Mouse (Mus musculus) adipose tissue, adult 10 weeks (tissue): ENCODE data around the gene Nr2c2. TPM values are rescaled to one million over a fixed set of nuclear protein-coding genes. Genes with fewer than 3 reads are reported as not detected.

Source experiments
- polyA plus RNA-seq: library from polyadenylated mRNA; stranded (reverse); fragments of 350-450 nt; fragmentation: Illumina TruSeq; extraction: RNeasy Lipid Tissue Mini Kit (QIAGEN cat#74804); gene quantifications from one replicate; pipeline ENCODE4 v1.2.3, GENCODE M21; 2014; ENCODE audit warnings: low read depth, low replicate concordance

The Nr2c2 gene
- 15.7 TPM for polyA plus RNA-seq

DNA sequence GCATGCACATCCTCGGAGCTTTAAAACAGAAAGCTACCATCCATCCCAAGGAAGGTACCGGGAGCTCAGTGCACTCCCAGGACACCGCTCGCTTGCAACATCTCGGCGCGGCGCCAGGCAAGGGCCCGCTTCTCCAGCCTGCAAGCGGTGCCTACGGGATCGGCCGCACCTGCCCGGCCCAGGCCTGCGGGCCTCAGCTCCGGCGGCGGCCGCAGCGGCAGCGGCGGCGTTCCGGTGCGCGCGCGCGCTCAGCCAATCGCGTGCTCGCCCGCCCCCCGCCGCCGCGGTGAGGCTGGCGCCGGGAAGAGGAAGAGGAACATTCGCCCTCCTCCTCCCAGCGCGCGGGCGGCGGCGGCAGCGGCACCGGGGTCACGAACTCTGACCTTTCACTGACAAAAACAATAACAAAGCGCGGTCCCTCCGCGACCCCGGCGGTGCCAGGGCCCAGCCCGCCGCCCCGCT lies at the start of gene Nr2c2:
Gene Nr2c2 (plus strand): TSS at position 261 of the 462 bp plus-strand sequence.

DNA sequence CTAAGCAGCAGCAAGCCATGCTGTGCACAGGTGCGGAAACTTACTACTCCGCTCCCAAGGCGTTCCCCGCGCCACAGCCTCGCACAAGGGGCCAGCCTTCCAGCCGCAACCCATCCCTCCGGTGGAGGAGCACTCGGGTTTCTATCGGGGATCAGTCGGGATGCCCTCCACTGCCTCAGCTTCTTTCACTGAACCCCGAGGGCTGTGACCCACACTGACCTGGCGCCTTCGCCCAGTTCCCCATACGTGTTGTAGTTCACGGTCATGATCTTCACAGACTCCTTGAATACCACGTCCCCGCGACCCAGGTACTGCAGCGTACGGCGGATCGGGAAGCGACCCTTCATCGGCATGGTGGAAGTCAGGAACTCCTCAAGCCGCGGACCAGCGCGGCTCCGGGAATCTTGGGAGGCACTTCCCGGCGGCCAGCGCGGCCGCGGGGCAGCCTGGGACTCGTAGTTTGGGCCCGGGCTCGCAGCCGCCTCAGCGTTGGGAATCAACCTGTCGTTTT lies 92.5 kb downstream of the Nr2c2 start, which contains the start of gene Mrps25:
Gene Mrps25 (minus strand): TSS at position 413 of the 511 bp plus-strand sequence.

GRCm38 (mm10) chr6:92214773-92215449 lies 123.7 kb downstream of the Nr2c2 start, which contains the start of gene Rbsn:
Rbsn (minus strand) TSS chr6:92214925.

Other genes starting within 250 kb of the Nr2c2 start
- gene Ccdc174, start 213.3 kb upstream of the Nr2c2 start, polyA plus RNA-seq: 16.3 TPM
- 1.9 TPM for gene 4930590J08Rik, start 188.6 kb upstream of the Nr2c2 start, polyA plus RNA-seq
- 11.1 TPM for gene Fgd5, start 112.5 kb upstream of the Nr2c2 start, polyA plus RNA-seq
- gene Mrps25, start 92.6 kb downstream of the Nr2c2 start, polyA plus RNA-seq: 30.8 TPM
- gene Rbsn, start 123.5 kb downstream of the Nr2c2 start, polyA plus RNA-seq: 13.2 TPM
- gene Trh, start 153.3 kb downstream of the Nr2c2 start, polyA plus RNA-seq: not detected